Mouse (Mus musculus) kidney, adult 8-10 months (tissue): Measurements from ENCODE around the gene Asns.
"Not testable (repeated sequence)": the region's sequence is repeated elsewhere in the genome, so short reads cannot be mapped to it uniquely, and the experiment has no call there.

ENCODE experiments used
- DNase-seq, 2 experiments: peaks; one replicate each; pipeline ENCODE4 v3.0.0; 2022

Gene Asns

DNA sequence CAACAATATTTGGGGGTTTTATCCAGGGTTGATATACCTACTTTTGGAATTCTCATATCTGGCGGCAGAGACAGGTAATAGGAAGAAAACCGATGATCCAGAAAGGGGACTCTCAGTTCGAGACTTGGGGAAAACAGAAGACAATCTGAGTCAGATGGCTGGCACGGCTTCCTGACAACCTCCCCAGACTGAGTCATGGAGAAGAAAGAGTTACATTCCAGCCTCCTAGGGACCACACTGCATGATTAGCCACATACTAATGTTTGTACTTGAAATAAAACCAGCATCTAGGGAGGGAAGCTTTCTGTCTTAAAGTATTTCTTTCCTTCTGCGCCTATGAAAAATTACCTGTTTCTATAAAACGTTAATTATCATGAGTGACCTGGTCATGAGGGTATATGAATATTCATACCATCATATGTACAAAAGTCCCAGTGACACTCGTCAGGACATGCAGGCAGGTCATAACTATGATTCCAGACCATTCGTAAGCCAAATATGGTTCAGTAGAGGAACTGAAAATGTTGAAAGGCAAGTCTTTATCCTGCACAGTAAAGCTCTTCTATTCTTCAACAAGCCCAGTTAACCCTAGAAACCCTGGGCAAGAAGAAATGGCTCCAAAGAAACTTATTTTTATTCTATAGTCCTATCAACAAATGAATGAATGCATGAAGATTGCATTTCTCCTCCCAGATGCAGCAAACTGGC, 16.7 kb downstream of the Asns start:
- DNase-seq = no peak

DNA sequence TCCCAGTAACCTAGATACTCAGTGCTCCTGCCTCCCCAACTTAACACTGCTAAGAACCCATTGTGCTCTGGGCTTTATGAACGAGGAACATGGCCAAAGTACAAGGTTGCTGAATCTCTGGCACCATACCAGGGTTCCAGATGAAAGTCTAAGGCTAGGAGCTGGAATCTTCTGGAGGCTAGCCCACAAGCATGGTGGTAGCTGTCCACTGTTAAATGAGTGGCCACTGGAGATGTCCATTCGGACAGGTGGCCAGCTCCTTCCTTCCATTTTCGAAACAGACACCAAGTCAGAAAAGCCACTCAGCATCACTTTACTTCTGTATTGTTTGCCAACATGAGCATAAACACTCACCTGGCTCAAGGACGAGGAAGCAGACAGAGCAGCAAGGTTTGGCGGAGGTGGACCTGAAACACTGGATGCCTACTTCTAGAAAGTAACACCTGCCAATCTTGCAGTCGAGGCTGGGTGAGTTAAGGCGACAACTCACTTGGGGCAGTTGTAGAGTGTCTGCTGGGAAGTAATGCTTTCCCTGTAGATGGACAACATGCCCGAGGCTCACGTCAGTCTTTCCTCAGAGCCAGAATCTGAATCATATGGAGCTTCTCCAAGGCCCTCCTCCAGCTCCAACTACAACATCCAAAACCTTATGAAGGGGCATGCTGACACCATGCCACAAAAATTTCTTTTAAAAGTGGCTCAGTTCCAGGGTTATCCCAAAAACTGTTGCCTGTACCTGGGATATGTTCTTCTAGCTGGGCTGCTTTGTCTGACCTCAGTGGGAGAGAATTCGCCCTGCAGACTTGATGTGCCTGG, 20.4 kb downstream of the Asns start:
- DNase-seq = no peak

DNA sequence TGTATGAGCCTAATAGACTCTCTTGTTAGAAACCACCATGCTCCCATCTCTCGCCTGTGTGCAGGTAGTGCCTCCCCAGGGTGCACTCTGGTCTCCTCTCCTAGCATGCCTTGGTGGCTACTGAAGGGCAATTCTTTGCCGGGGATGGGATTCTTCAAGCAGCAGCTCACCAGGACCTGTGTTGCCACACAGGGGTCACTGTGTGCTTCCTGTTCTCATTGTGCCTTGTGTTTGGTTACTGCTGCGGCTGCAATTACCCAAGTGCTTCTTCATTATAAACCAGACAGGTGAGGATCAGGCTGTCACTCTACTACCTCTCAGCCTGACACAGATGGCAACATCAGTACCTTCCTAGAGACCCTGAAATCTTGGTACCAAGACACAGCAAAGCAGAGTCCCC, 21.6 kb downstream of the Asns start:
- no peak for DNase-seq

DNA sequence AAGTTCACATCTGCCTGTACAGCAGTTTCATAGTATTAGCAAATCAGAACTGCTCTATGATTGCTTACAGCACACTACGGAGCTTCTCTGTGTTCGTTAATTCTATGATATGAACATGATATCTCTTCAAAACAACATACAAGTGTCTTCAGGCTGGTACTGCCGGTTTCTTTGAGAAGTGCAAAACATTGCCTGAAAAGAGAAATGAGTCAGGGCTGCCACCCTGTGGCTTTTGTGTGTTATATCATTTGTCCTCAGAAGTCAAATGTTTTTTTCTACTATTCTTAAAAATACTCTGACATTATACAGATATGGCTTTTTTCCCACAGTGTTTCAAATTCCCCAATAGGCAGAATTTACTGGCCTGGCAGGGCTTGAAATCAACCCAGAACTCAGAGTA, 22.5 kb downstream of the Asns start:
- DNase-seq = no peak

DNA sequence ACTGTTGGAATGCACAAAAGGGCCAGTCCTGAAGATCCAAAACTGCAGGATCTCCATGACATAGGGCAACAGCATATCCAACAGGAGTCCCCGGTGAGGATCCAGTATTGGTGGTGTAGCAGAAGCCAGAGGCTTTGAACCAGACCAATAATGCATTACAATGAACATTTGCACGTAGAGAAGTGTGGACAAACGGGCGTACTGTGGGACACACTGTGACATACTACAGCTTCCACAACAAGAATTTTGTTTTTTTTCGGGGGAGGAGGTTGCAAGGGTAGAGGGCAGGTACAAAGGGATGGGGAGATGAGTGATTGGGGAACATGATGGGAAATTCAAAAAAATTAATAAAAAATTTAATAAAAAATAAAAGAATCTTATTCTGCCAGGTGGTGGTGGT, 23.3 kb downstream of the Asns start:
- no peak for DNase-seq

DNA sequence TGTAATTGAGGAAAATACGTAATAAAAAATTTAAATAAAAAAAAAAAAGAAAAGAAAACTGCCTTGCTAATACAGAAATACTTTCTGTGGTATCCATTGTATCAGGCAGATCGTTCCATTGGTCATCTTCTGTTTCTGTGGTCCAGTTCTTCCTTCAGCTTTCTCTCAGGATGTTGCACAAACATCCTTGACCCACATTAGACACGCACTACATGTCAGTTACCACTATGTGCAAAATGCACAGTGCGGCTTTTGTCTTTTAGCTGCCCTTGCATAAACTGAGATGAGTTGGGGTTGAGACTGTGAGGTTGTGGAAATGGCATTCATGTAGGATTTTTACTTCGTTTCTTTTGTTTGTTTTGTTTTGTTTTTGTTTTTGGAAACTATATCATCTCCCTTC, 24.7 kb downstream of the Asns start:
- no peak for DNase-seq

DNA sequence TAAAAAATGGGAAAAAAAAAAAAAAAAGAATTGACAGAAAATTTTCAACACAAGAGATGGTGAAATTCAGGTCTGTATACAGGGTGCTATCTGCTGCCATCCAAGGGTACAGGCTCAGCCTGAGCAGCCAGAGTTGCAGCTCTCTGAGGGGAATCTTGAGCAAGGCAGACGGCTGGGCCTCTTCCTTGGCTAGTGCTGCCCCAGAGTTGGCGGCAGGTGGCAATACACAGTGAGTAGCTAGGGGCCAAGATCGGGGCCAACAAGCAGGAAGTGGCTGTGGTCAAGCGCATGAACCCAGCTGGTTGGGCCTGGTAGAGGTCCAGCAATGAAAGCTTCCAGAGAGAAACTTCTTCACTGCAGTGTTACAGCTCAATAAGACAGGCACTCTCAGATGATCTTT, 27.2 kb downstream of the Asns start:
- DNase-seq = not testable (repeated sequence)

DNA sequence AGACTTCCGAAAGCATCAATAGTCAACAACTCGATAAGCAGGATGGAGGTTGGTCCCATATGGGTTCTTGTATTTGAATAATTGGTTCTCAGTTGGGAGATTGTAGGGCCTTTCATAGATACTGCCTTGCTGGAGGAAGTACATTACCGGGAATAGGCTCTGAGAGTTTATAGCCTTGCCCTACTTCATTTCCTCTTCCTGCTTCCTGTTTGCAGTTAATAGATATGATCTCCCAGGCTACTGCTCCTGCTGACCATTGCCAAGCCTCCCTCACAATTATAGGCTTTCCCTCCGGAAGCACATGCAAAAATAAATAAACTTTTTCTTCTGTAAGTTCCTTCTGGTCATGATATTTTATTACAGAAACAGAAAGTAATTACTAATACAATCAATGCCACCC, 31.6 kb downstream of the Asns start:
- peak in 1 of 2 experiments; percentile 5 for DNase-seq

DNA sequence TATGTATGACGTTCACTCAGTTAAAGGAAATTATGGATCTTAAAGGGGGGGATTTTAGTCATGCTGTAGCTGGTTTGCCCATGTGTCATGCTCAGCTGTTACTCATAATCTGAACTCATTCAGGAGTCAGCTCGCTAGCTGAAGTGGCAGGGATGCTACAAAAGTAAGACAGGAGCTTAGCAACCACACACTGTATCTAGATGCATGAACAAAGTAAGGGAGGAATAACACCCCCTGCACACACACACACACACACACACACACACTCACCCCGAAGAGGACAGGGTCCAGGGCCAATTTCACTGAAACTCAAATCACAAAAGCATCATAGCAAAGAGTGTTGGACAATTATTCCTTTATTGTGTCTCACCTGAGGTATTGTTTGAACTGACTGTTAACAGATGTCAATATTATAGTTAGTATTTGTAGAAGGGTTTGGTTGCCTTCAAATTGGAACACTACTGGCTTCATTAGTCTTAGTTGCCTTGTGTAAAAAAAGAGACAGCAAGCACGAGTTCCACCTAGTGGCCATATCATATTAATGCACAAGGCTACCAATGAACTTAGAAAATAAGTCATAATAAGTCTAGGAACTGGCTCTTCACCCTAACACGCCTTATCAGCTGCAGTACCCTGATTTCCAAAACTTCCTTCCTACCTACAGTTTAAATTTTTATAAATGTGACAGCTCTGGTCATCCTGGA, 32.5 kb downstream of the Asns start:
- DNase-seq = peak in 1 of 2 experiments; percentile 3

DNA sequence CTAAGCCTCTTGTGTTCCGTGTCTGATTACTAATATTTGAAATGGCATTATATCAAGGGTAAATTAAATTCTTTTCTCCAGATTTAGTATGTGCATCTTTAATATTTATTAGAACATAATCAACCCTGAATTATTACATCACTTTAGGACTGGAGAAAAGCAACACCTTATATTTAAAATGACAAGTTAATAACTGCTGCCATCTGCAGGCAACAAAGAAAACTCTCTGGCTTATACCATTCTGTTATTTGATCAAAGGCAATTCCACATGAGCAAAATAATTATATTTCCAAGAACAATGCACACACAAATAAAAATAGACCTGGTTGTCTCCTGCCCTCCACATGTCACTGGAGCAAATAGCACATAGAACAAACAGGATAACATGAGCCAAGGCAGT, 36.5 kb downstream of the Asns start:
- DNase-seq = no peak

DNA sequence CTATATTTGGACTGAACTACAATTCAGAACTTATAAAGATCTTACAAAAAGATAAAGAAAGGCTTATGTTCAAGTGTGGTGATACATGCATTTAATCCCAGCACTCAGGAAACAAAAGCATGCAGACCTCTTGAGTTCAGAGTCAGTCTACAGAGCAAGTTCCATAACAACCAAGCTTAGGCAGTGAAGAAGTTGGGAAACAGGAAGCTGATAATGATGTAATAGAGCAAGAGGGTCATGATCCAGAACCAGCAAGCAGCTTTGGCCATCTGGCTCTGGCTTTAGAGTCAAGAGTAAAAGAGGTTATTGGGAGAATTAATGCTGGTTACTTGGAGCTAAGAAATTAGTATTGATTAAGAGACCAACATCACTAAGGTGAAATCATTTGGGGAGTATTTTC, 44.6 kb downstream of the Asns start:
- DNase-seq = no peak
